Mouse (Mus musculus) layer of hippocampus, adult 2 months (tissue): ENCODE data around the gene Ckm. TPM values are rescaled to one million over a fixed set of nuclear protein-coding genes. Genes with fewer than 3 reads are reported as not detected.
A peak's percentile ranks its signal among the peaks of the same experiment; 100 is the strongest.

Source experiments
- DNase-seq, 2 experiments: peaks; one replicate each; pipeline ENCODE4 v3.0.0; 2022; ENCODE audit warnings: low spot score in 2 of 2
- H3K27ac ChIP-seq: fragments of 200-600 bp; 2 replicates; pipeline ENCODE4 v1.8.1; 2022
- H3K4me3 ChIP-seq: fragments of 200-600 bp; 2 replicates; pipeline ENCODE4 v1.8.1; 2022; ENCODE audit warnings: mild to moderate bottlenecking
- CTCF ChIP-seq: fragments of 200-600 bp; conservative IDR thresholded peaks from 2 replicates; pipeline ENCODE4 v1.8.1; 2022; ENCODE audit warnings: antibody characterized with exemption, mild to moderate bottlenecking, moderate library complexity
- long read RNA-seq, 2 experiments: library from polyadenylated mRNA; stranded (forward); transcript quantifications; one replicate each; pipeline ENCODE4 v2.0.0; 2021; ENCODE audit warnings: borderline mapping rate in 2 of 2
- total RNA-seq, 2 experiments: library from RNA; stranded (reverse); gene quantifications; 2 replicates each; pipeline ENCODE4 v1.2.3; 2021

Gene Ckm
- total RNA-seq, result not detected
- long read RNA-seq, experiment 1, partial matches to known transcripts, result 0 of 1 reads
- long read RNA-seq, experiment 1, other reads (novel, unspliced or antisense), result 0 of 1 reads
- long read RNA-seq, experiment 2, partial matches to known transcripts, result 0 of 1 reads
- long read RNA-seq, experiment 2, other reads (novel, unspliced or antisense), result 0 of 1 reads

DNA sequence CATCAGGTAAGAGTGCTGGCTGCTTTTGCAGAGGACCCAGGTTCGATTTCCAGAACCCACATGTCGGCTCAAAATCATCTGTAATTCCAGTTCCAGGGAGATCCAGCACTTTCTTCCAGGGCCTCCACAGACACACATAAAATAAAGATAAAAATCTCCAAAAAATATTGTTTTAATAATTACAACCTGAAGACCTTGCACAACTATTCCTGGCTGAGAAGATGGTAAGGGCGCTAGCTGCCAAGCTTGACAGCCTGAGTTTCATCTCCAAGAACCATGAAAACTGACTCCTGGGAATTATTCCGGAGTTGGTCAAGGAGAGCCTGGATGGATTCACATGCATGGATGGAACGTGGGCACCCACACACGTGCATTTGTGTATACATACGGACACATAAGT, at the start of gene Ckm:
Gene Ckm (plus strand): TSS at position 301 of the 400 bp plus-strand sequence.
- Histone ChIP-seq H3K27ac (no peak within 1 kb of the TSS), H3K4me3 (peak within 1 kb of the TSS; percentile 54)
- no peak for DNase-seq
- no peak for TF ChIP-seq CTCF

DNA sequence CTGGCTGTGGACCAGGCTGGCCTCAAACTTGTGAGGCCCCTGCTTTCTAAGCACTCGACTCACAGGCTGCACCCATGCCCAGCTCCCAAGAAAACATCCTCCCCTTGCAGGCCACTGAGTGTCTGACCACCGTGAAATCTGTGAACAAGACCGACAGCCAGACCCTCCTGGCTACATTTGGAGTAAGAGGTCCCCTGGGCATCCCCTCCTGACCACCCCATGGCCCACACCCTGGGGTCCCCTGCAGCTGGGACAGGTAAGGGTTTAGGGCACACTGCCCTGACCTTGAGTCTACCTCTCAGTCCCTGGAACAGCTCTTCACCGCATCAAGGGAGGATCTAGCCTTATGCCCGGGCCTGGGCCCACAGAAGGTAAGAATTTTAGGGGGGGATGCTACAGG, 49.6 kb upstream of the Ckm start:
- DNase-seq, result no peak
- Histone ChIP-seq H3K27ac (no peak overlapping the region), H3K4me3 (no peak overlapping the region)
- no peak for TF ChIP-seq CTCF

DNA sequence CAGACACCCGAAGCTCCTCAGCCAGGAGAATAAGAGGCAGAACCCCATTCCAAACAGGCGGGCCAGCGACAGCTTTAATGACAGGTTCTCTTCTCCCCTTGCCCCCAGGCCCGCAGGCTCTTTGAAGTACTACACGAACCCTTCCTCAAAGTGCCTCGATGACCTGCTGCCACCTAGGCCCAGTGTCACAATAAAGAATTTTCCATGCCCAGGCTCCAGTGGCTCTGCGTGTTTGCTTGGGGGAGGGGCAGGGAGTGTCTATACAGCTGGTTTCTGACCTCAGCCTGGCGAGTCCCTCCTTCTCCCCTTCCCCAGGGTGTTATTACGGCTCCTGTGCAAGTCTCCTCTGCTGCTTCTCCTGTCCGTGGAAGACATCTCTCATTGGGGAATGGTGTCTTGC, 48.3 kb upstream of the Ckm start:
- TF ChIP-seq CTCF, result no peak

DNA sequence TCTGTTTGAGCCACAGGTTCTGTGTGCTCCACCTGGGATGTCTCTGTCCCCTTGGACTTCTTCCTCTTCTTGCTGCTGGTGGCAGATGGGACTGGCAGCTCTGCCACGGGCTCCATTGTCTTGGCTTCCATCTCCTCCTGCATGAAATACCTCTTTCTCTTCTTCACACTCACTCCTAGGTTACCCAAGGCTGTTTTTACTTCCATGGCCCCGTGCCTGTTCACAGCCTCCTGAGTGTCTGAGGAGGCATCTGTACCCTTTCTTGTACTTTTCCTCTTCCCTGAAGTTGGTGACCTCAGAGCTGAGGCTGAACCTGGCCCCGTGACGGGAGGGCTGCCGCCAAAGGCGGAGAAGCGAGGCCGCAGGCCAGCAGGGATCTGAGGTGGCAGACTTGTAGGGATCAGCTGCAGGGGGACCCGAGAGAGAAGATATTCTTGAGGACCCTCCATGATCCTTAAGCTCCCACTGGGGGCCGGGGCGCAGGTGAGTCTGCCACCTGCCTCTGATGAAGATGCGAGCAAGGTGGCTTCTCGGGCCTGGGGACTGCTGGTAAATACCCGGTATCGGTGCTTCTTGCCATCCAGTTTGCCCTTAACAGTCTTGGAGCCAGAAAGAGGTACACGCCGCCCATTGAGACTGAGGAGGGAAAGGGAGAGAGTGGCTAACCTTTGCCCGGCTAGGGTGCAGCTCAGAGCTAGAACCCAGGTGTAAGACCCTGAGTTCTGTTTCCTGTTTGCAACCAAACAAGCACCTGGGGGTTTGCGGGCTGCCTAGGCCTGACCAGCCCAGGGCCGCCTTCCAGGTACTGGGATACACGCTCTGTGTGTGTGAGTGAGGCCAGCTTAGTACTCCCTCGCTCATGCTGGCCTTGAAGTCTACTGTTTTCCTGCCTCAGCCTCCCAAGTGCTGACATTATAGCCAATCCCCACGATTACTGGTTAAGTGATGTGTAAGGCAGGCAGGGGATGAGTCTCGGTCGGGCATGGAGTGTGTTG, 46.9 kb upstream of the Ckm start:
- Histone ChIP-seq H3K27ac (no peak overlapping the region), H3K4me3 (no peak overlapping the region; the same call in 1 of the 2 replicates)
- DNase-seq, result no peak
- no peak for TF ChIP-seq CTCF

More for the DNA sequence above, 48.3 kb upstream of the Ckm start:
- Histone ChIP-seq H3K27ac (no peak overlapping the region), H3K4me3 (no peak overlapping the region)
- no peak for DNase-seq

DNA sequence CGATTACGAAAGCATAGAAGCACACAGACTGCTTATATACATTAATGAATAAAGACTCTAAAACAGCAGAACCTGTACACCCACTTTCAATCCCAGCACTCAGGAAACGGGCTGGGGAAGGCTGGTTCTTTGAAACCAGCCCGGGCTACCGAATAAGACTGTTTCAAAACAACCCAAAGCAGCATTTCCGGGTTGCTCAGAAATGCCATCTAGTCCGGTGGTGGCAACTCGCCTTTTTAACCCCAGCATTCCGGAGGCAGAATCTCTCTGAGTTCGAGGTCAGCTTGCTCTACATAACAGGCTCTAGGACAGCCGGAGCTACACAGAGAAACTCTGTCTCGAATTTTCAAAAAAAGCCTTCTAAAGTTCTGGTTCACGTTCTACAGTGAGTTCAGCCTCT, 45.9 kb upstream of the Ckm start:
- peak overlapping the region; percentile 59 for H3K4me3 ChIP-seq
- H3K27ac ChIP-seq, result peak overlapping the region; percentile 90
- DNase-seq, result no peak
- no peak for TF ChIP-seq CTCF

DNA sequence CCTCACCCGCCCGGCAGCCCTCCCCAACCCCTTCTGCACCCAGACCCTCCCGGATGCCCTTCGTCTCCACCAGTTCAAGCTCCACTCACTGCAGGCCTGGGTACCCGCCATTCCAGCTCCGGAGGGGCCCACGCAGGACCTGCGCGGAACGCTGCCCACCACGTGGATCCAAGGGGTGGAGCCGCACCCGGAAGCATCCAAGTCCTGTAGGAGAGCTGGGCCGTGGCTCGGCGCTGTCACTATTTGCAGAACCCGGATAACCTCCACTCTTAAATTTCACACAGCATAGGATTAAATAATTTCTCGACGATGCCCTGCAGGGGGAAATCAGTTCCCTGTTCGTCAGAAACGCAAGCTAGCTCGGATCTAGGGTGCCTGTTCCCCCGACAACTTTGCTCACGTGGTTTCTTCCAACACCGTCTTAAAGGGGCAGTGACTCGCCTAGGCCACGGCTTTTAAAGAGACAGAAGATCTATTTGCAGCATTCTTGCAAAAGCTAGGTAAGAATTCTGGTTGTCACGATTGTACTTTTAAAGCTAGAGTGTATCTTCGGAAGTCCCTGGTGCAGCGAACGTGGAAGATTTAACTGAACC, 45.2 kb upstream of the Ckm start, which contains the start of the genes Cd3eap and Ppp1r13l:
Gene Cd3eap (minus strand): TSS at position 185 of the 593 bp plus-strand sequence.
Gene Ppp1r13l (plus strand): TSS at position 451 of the 593 bp plus-strand sequence.
- TF ChIP-seq CTCF, result no peak
- peak; percentile 90 to 91 for DNase-seq
- Histone ChIP-seq H3K4me3 (peak within 1 kb of the TSS; percentile 59), H3K27ac (peak within 1 kb of the TSS; percentile 90)

DNA sequence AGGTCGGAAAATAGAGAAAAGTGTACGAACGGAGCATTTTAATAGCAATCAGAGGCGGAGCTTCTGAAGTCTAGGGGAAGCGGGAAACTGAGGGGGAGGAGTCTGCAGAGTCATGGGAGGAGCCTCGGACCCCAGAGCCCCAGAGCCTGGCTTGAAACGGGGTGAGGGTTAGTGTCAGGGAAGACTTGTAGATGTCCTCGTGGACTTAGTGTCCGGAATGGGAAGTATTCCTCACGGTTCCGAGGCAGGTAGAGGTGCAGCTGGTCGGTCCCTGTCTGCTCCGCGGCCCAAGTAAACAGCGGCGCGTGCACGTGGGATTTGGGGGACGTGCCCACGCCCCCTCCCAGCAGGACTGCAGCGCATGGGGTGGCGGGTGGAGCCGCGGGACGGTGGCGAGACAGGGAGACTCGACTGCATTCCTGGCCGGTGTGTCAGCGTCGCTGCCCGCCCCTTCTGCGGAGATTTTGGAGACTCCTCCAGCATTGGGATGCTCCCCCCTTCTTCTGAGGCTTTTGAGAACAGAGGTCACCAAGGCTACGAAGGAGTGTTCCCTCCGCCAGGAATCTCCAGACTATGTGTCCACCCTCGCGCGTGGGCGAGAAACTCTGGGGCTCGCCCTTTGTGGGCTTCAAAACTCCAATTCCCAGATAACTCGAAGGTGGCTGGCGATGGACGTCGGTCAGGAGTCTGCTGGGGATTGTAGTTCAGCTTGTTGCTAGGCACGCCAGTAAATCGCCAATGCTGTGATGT, 44.5 kb upstream of the Ckm start:
- no peak for TF ChIP-seq CTCF
- Histone ChIP-seq H3K27ac (peak overlapping the region; percentile 90), H3K4me3 (peak overlapping the region; percentile 59)
- DNase-seq, result peak; percentile 64 to 81

DNA sequence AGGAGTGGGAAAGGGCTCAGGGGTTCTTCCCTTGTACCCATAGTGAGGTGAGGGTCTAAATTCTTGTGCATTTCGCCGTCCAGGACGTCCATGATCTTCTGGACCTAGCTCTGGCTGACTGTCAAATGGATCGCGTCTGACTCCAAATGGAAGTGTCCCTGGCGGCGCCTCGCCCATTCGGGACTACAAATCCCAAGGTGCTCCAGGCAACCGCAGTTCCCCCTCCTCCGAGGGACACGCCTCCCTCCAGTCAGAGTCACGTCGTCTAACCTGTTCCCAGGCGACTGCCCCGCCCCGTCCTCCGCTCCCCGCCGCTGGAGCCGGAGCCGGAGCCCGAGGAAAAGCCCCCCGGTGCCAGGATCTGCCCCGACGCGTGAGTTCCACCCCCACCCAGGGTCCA, 43.6 kb upstream of the Ckm start:
- peak; percentile 33 for TF ChIP-seq CTCF
- DNase-seq, result peak; percentile 86 to 94
- peak overlapping the region; percentile 90 for H3K27ac ChIP-seq
- H3K4me3 ChIP-seq, result peak overlapping the region; percentile 59

DNA sequence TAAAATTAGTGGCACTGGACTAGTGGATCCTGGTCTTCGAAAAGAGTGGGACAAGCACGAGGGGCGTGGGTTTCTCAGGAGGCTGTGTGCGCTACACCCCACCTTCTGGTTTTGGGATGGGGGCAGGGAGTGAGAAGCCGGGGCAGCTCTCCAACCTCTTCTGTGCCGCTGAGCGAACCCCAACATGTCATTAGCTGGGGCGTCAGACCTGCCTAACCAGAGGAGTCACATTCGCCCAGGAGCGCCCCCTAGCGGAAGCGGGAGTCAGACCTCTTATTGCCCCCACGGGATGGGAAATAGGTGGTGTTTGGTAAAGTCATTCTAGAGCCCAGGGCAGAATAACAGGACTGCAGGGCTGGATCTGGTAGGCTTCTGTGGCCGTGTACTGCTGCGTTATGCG, 42.9 kb upstream of the Ckm start:
- peak; percentile 59 to 81 for DNase-seq
- peak overlapping the region; percentile 59 for H3K4me3 ChIP-seq
- peak; percentile 89 for TF ChIP-seq CTCF
- H3K27ac ChIP-seq, result peak overlapping the region; percentile 90; the same call in 1 of the 2 replicates

DNA sequence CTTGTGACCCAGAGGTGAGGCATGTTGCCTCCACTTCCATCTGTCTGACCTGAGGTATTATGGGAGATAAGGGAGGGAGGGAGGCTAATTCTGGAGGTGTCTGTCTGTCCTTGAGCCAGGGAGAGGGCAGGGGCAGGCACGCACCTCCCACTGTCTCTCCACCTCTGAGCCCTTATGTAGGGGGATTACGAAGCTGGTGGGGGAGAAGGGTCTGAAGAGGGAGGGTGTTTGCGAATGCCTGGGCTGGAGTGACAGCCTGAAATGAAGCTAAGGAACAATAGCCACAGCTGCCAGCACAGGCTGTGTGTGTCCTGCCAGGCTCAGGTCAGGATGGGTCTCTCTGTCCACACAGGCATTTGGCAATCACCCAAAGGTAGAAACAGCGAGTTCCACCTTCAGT, 42.3 kb upstream of the Ckm start:
- no peak for TF ChIP-seq CTCF
- Histone ChIP-seq H3K27ac (no peak overlapping the region), H3K4me3 (no peak overlapping the region)
- DNase-seq, result no peak

DNA sequence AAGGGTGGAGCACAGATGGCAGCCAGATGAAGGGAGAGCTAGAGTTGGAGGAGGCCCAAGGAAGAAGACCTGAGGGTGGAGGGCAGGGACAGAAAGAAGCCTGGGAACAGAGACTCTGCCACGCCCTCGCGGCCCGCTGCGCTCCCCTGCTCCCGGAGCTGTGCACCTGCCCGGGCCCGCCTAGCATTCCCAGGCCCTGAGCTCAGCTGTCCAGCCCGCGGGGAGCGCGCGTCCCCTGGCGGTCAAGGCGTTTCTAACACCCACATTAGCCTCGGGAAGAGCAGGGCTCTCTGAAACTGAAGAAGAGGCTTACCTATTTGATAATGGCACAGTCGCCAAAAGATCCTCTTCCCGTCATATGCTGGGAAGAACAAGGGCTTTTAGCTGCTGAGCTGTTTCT, 40.7 kb upstream of the Ckm start:
- no peak overlapping the region for H3K4me3 ChIP-seq
- peak in 1 of 2 experiments; percentile 48 for DNase-seq
- H3K27ac ChIP-seq, result no peak overlapping the region
- TF ChIP-seq CTCF, result peak; percentile 90

DNA sequence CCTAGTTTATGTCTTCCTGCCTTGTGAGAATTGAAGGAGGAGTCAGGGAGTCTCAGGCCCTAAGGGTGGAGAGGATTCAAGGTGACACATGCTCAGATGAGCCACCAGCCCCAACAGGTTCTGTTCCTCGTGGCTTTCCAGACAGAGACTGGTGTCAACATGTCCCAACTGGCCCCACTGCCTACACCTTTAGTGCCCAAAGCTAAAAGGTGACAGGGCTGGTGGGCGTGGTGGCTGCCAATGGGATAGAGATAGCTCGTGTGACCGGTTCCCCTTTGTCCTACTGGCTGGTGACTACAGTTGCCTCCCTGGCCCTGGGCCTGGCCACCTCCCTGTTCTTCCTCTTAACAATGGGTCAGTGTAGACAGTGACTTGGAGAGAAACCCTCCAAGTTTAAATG, 39.2 kb upstream of the Ckm start:
- TF ChIP-seq CTCF, result no peak
- Histone ChIP-seq H3K27ac (no peak overlapping the region), H3K4me3 (no peak overlapping the region)
- DNase-seq, result no peak
